Mouse (Mus musculus) layer of hippocampus, postnatal 10 days (tissue): ENCODE results near the gene Lyst. TPM values are rescaled to one million over a fixed set of nuclear protein-coding genes. Genes with fewer than 3 reads are reported as not detected.
"Not testable (repeated sequence)": the region's sequence is repeated elsewhere in the genome, so short reads cannot be mapped to it uniquely, and the experiment has no call there.

ENCODE experiments used
- DNase-seq, 2 experiments: peaks; one replicate each; pipeline ENCODE4 v3.0.0; 2021; ENCODE audit warnings: low spot score in 2 of 2
- long read RNA-seq: library from polyadenylated mRNA; stranded (forward); transcript quantifications from one replicate; pipeline ENCODE4 v2.0.0, GENCODE M21; 2023
- total RNA-seq, 2 experiments: library from RNA; stranded (reverse); gene quantifications; 2 replicates each; pipeline ENCODE4 v1.2.3; 2021

Gene Lyst
- total RNA-seq: 10 to 100 TPM; 44.3 to 47.5 TPM
- long read RNA-seq, partial matches to known transcripts: 5 of 5 reads
- long read RNA-seq, other reads (novel, unspliced or antisense): 0 of 5 reads

GRCm38 (mm10) chr13:13590048-13591011 is at the start of gene Lyst:
TSS of gene Lyst (plus strand) at chr13:13590397.
- peak; percentile 99 for DNase-seq

GRCm38 (mm10) chr13:13543073-13543472 is 47.1 kb upstream of the Lyst start:
- not testable (repeated sequence) for DNase-seq

GRCm38 (mm10) chr13:13546792-13547191 is 43.4 kb upstream of the Lyst start:
- peak; percentile 38 to 40 for DNase-seq

- no peak for DNase-seq
Observed at GRCm38 (mm10) chr13:13547889-13548288, 42.3 kb upstream of the Lyst start.

GRCm38 (mm10) chr13:13548431-13549190 is 41.6 kb upstream of the Lyst start:
- DNase-seq: no peak

- no peak for DNase-seq
Observed at GRCm38 (mm10) chr13:13549687-13550660, 40.2 kb upstream of the Lyst start.

- DNase-seq: no peak
Observed at GRCm38 (mm10) chr13:13552020-13552419, 38.2 kb upstream of the Lyst start.

GRCm38 (mm10) chr13:13553660-13554059 is 36.5 kb upstream of the Lyst start:
- DNase-seq: no peak

- no peak for DNase-seq
Observed at GRCm38 (mm10) chr13:13555196-13555595, 35.0 kb upstream of the Lyst start.

GRCm38 (mm10) chr13:13557001-13557743 is 33.0 kb upstream of the Lyst start:
- DNase-seq: no peak

- DNase-seq: no peak
Observed at GRCm38 (mm10) chr13:13558251-13558650, 31.9 kb upstream of the Lyst start.

- no peak for DNase-seq
Observed at GRCm38 (mm10) chr13:13558900-13559299, 31.3 kb upstream of the Lyst start.

- no peak for DNase-seq
Observed at GRCm38 (mm10) chr13:13562571-13562970, 27.6 kb upstream of the Lyst start.

- DNase-seq: no peak
Observed at GRCm38 (mm10) chr13:13564116-13564515, 26.1 kb upstream of the Lyst start.

GRCm38 (mm10) chr13:13564541-13564940 is 25.7 kb upstream of the Lyst start:
- no peak for DNase-seq

- DNase-seq: no peak
Observed at GRCm38 (mm10) chr13:13567640-13568039, 22.6 kb upstream of the Lyst start.

GRCm38 (mm10) chr13:13568824-13569223 is 21.4 kb upstream of the Lyst start:
- DNase-seq: no peak

- DNase-seq: no peak
Observed at GRCm38 (mm10) chr13:13569603-13570002, 20.6 kb upstream of the Lyst start.

- DNase-seq: no peak
Observed at GRCm38 (mm10) chr13:13572060-13572835, 17.9 kb upstream of the Lyst start.
